Mouse (Mus musculus): ENCODE measurements around the gene Baiap2l1.

DNA sequence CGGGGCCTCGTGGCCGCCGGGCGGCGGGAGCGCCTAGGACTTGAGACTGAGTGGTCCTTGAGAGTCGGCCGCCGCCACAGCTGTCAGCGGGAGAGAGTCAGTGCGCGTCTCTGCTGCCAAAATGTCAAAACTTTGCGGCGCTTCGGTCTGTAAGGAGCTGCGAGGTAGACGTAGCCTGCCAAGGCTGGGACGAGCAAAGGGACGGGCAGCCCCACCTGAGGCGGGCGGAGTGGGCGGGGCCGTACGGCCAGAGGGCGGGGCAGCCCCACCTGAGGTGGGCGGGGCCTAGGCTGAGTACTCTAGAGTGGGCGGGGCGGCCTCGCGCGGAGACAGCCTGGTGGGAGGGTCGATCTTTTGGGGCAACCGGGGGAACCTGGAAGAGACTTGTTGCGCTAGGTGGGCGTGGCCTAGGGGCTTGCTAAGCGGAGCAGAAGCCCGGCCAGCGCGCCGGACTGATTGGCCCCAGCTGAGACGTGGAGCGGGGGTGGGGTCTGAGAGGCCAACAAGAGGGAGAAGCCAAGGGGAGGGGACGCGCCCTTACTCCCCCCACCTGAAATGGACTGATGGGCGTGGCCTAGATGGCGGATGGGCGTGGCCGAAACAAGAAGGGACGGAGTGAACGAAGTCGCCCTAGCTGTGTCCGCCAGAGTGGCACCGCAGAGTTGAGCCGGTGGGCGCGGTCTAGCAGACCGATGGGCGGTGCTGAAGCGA, at the start of gene Baiap2l1:
- TF ChIP-seq MYOG (IDR thresholded peaks at IDR 0.05; ENCODE audit: control insufficient read depth in 1 of 3, insufficient read depth in 1 of 3, insufficient read length in 2 of 3, low read depth in 2 of 3): peak; percentile 6 to 64 (median 33)
- TF ChIP-seq CEBPB (IDR thresholded peaks at IDR 0.05; ENCODE audit: insufficient read depth, poor library complexity, severe bottlenecking): no peak
- no peak for TF ChIP-seq MAX (IDR thresholded peaks at IDR 0.05; ENCODE audit: low read depth)
- TF ChIP-seq USF1 (IDR thresholded peaks at IDR 0.05; ENCODE audit: low read depth): no peak
- no peak for TF ChIP-seq E2F4 (IDR thresholded peaks at IDR 0.05; ENCODE audit: insufficient read depth)
- peak; percentile 77 for TF ChIP-seq POLR2A (IDR thresholded peaks at IDR 0.05; ENCODE audit: insufficient read length, low read depth)
- TF ChIP-seq TCF3 (IDR thresholded peaks at IDR 0.05; ENCODE audit: insufficient read length, low read depth): no peak
- no peak for TF ChIP-seq SRF (IDR thresholded peaks at IDR 0.05; ENCODE audit: control insufficient read depth, insufficient read length, low read depth)
- peak; percentile 84 for TF ChIP-seq POLR2AphosphoS2 (IDR thresholded peaks at IDR 0.05; ENCODE audit: insufficient read length, low read depth)
- TF ChIP-seq REST (IDR thresholded peaks at IDR 0.05; ENCODE audit: insufficient read depth, insufficient read length): no peak
- peak in 2 of 3 experiments; percentile 14 to 26 for TF ChIP-seq MYOD1 (IDR thresholded peaks at IDR 0.05; ENCODE audit: control insufficient read depth in 1 of 3, insufficient read length in 2 of 3, low read depth in 2 of 3)

Data from myocyte (in vitro differentiated cells).